Mouse (Mus musculus) embryonic fibroblast, embryonic 13.5 days (primary cell): Measurements from ENCODE around the gene Kdm4b.

Experiments used
- CTCF ChIP-seq: IDR thresholded peaks from 2 replicates; pipeline ENCODE4 v1.5.1; 2011; ENCODE audit warnings: mild to moderate bottlenecking, control low read depth, low read length, moderate library complexity, borderline replicate concordance; ENCODE audit not compliant: insufficient read depth
- POLR2A ChIP-seq: IDR thresholded peaks from 2 replicates; pipeline ENCODE4 v1.6.1; 2011; ENCODE audit warnings: low read depth, mild to moderate bottlenecking, control low read depth, low read length, moderate library complexity

DNA sequence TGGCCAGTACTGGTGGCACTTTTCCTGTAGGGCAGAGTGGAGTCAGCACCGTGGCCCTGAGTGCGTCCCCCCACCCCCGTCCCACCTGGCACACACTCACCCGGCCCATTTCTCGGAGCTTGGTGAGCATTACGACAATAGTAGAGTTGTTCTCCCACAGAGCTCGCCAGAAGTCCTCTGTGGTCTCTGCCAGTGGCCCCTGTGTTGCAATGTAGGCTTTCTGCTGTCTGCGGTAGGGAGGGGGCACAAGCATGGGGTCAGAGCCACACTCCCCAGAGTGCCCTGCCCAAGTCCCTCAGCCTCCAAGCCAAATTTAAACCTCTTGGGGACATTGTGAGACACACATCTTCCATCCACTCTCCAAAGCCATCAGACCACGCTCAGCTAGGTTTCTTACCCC, 88.9 kb downstream of the Kdm4b start:
- no peak for TF ChIP-seq CTCF
- TF ChIP-seq POLR2A, result no peak
